In genomic region chr5:149636075-149636920, GRCm38 (mm10) we compare ENCODE assay signal across 8 mouse cellular contexts. TPM values are rescaled to one million over a fixed set of nuclear protein-coding genes. Genes with fewer than 3 reads are reported as not detected.
A peak's percentile ranks its signal among the peaks of the same experiment; 100 is the strongest.
DNase-seq lines count a peak whose midpoint lies in the region; ATAC-seq and TF ChIP-seq lines count a peak whose summit lies in the region.

Hsph1 (minus strand) TSS chr5:149636376.

- H3K79me2 ChIP-seq in C2C12 (ENCODE audit: control insufficient read depth, insufficient read depth) (peaks cover 48% of the 10 kb centered on the region), myocyte (ENCODE audit: control insufficient read depth, insufficient read depth) (peaks cover 35% of the 10 kb centered on the region)
- H3K79me2 ChIP-seq in liver, adult 2 months (ENCODE audit: control insufficient read depth, insufficient read depth, low read length): peaks cover 10% of the 10 kb centered on the region; the same call in 1 of the 2 replicates

- peak; percentile 99 for ATAC-seq in heart, embryonic 11.5 days (replicated peaks; ENCODE audit: insufficient number of reproducible peaks, low FRiP score, low TSS enrichment)
- ATAC-seq in kidney, embryonic 16.5 days (ENCODE audit: low FRiP score, low TSS enrichment): peak; percentile 99

- no peaks in the 10 kb centered on the region for H3K9me3 ChIP-seq in erythroblast, embryonic 14.5 days (ENCODE audit: control insufficient read depth, low read length)
- no peaks in the 10 kb centered on the region for H3K9me3 ChIP-seq in heart, embryonic 11.5 days (replicated peaks; ENCODE audit: control insufficient read depth, low read length)
- no peaks in the 10 kb centered on the region for H3K9me3 ChIP-seq in kidney, embryonic 16.5 days (ENCODE audit: low read length)

- TF ChIP-seq POLR2A in brain, embryonic 14.5 days (IDR thresholded peaks at IDR 0.05; ENCODE audit: borderline replicate concordance, extremely low read depth, insufficient read depth, insufficient read length, poor library complexity, severe bottlenecking): peak; percentile 64; the same call in 1 of the 2 replicates
- peak; percentile 71 for TF ChIP-seq POLR2A in liver, adult 2 months (IDR thresholded peaks at IDR 0.05; ENCODE audit: extremely low read depth, insufficient read depth, low read length)
- TF ChIP-seq POLR2A in myocyte (IDR thresholded peaks at IDR 0.05; ENCODE audit: insufficient read length, low read depth): peak; percentile 77

- peak within 1 kb of the TSS; percentile 81 for H3K4me2 ChIP-seq in heart, embryonic 11.5 days
- H3K4me2 ChIP-seq in kidney, embryonic 16.5 days (replicated peaks; ENCODE audit: low read depth, low read length): peak within 1 kb of the TSS; percentile 91
- peak within 1 kb of the TSS; percentile 81 for H3K4me2 ChIP-seq in myocyte (ENCODE audit: low read depth)

- DNase-seq in brain, embryonic 14.5 days (ENCODE audit: low read depth): peak; percentile 100
- DNase-seq in liver, adult 2 months (ENCODE audit: extremely low read depth, low read depth, low spot score): peak; percentile 99
- DNase-seq in splenic B cell, adult 2 months (ENCODE audit: low read depth, low spot score): peak; percentile 99

- TF ChIP-seq CTCF in C2C12 (IDR thresholded peaks at IDR 0.05; ENCODE audit: control insufficient read depth, insufficient read depth, insufficient read length): no peak
- no peak for TF ChIP-seq CTCF in brain, embryonic 14.5 days (IDR thresholded peaks at IDR 0.05; ENCODE audit: borderline replicate concordance, extremely low read depth, insufficient read depth, insufficient read length)
- no peak for TF ChIP-seq CTCF in liver, adult 2 months (IDR thresholded peaks at IDR 0.05; ENCODE audit: low read depth, low read length)

- peaks cover 39% of the 10 kb centered on the region for H3K79me3 ChIP-seq in C2C12 (ENCODE audit: low read depth)

- H3ac ChIP-seq in C2C12 (ENCODE audit: control insufficient read depth, insufficient read length, low read depth) (peak within 1 kb of the TSS; percentile 94), myocyte (ENCODE audit: control insufficient read depth, insufficient read length) (peak within 1 kb of the TSS; percentile 10)

- peaks cover 38% of the 10 kb centered on the region for H3K36me3 ChIP-seq in C2C12 (ENCODE audit: control insufficient read depth, insufficient read depth)
- H3K36me3 ChIP-seq in erythroblast, embryonic 14.5 days (ENCODE audit: control insufficient read depth): peaks cover 27% of the 10 kb centered on the region
- peaks cover 3% of the 10 kb centered on the region; the same call in 1 of the 2 replicates for H3K36me3 ChIP-seq in heart, embryonic 11.5 days (ENCODE audit: control insufficient read depth, insufficient read depth, low read length)
- peaks cover 15% of the 10 kb centered on the region for H3K36me3 ChIP-seq in kidney, embryonic 16.5 days (ENCODE audit: insufficient read depth, low read length)
- peaks cover 23% of the 10 kb centered on the region for H3K36me3 ChIP-seq in liver, adult 2 months (ENCODE audit: control insufficient read depth, insufficient read depth, low read length)
- H3K36me3 ChIP-seq in myocyte (ENCODE audit: control insufficient read depth, insufficient read depth): peaks cover 8% of the 10 kb centered on the region
- H3K36me3 ChIP-seq in splenic B cell, adult 2 months (ENCODE audit: control insufficient read depth, insufficient read depth, low read length, poor library complexity, severe bottlenecking): peaks cover 4% of the 10 kb centered on the region; the same call in 1 of the 2 replicates

- H3K27me3 ChIP-seq in C2C12 (ENCODE audit: control insufficient read depth, insufficient read depth, insufficient read length) (no peaks in the 10 kb centered on the region), myocyte (ENCODE audit: control insufficient read depth, insufficient read depth, insufficient read length) (no peaks in the 10 kb centered on the region)
- H3K27me3 ChIP-seq in erythroblast, embryonic 14.5 days (ENCODE audit: control insufficient read depth): no peaks in the 10 kb centered on the region
- no peaks in the 10 kb centered on the region for H3K27me3 ChIP-seq in heart, embryonic 11.5 days (ENCODE audit: control insufficient read depth, insufficient read depth, low read length)
- no peaks in the 10 kb centered on the region for H3K27me3 ChIP-seq in kidney, embryonic 16.5 days (ENCODE audit: insufficient read depth, low read length)
- no peaks in the 10 kb centered on the region for H3K27me3 ChIP-seq in liver, adult 2 months (ENCODE audit: control insufficient read depth, insufficient read depth, low read length)
- H3K27me3 ChIP-seq in splenic B cell, adult 2 months (ENCODE audit: control insufficient read depth, insufficient read depth, low read length, poor library complexity, severe bottlenecking): no peaks in the 10 kb centered on the region

- peak within 1 kb of the TSS; percentile 82 for H3K9ac ChIP-seq in heart, embryonic 11.5 days (ENCODE audit: low read depth, low read length)
- peak within 1 kb of the TSS; percentile 83 for H3K9ac ChIP-seq in kidney, embryonic 16.5 days (replicated peaks; ENCODE audit: low read length)
- peak within 1 kb of the TSS; percentile 88 for H3K9ac ChIP-seq in liver, adult 2 months (ENCODE audit: low read depth, low read length)

- WGBS in heart, embryonic 11.5 days (ENCODE audit: insufficient replicate concordance): under 1% methylated on average over 60 of the region's 60 CpGs
- under 1% methylated on average over 59 of the region's 60 CpGs for WGBS in kidney, embryonic 16.5 days
- under 1% methylated on average over 60 of the region's 60 CpGs for WGBS in liver, adult 2 months

- H3K4me3 ChIP-seq in C2C12 (ENCODE audit: insufficient read depth, poor library complexity, severe bottlenecking) (peak within 1 kb of the TSS; percentile 93), myocyte (peak within 1 kb of the TSS; percentile 74)
- peak within 1 kb of the TSS; percentile 97 for H3K4me3 ChIP-seq in erythroblast, embryonic 14.5 days (replicated peaks)
- H3K4me3 ChIP-seq in heart, embryonic 11.5 days (ENCODE audit: low read depth, low read length): peak within 1 kb of the TSS; percentile 78
- peak within 1 kb of the TSS; percentile 87 for H3K4me3 ChIP-seq in kidney, embryonic 16.5 days (ENCODE audit: low read length)
- peak within 1 kb of the TSS; percentile 83 for H3K4me3 ChIP-seq in liver, adult 2 months (ENCODE audit: insufficient read depth, low read depth, low read length)

- peak within 1 kb of the TSS; percentile 79 for H3K27ac ChIP-seq in heart, embryonic 11.5 days (ENCODE audit: low read depth, low read length)
- H3K27ac ChIP-seq in kidney, embryonic 16.5 days (ENCODE audit: low read length): peak within 1 kb of the TSS; percentile 85
- peak within 1 kb of the TSS; percentile 54 for H3K27ac ChIP-seq in liver, adult 2 months (replicated peaks; ENCODE audit: insufficient read depth, low read depth, low read length)

- peaks cover 51% of the 10 kb centered on the region for H3K4me1 ChIP-seq in erythroblast, embryonic 14.5 days (ENCODE audit: control insufficient read depth)
- peaks cover 8% of the 10 kb centered on the region; the same call in 1 of the 2 replicates for H3K4me1 ChIP-seq in heart, embryonic 11.5 days (ENCODE audit: control insufficient read depth, insufficient read depth, low read length)
- peaks cover 20% of the 10 kb centered on the region for H3K4me1 ChIP-seq in kidney, embryonic 16.5 days (ENCODE audit: insufficient read depth, low read length)
- H3K4me1 ChIP-seq in liver, adult 2 months (ENCODE audit: control insufficient read depth, insufficient read depth, low read length): peaks cover 10% of the 10 kb centered on the region

TF ChIP-seq in C2C12, 6 proteins besides CTCF, POLR2A, EP300 and RAD21:
- no peak for TF ChIP-seq CEBPB (IDR thresholded peaks at IDR 0.05; ENCODE audit: low read depth)
- TF ChIP-seq MAX (IDR thresholded peaks at IDR 0.05): peak; percentile 89
- TF ChIP-seq USF1 (IDR thresholded peaks at IDR 0.05; ENCODE audit: low read depth): peak; percentile 76

TF ChIP-seq in myocyte, 11 proteins besides CTCF, POLR2A, EP300 and RAD21:
- peak; percentile 81 for TF ChIP-seq POLR2AphosphoS2 (IDR thresholded peaks at IDR 0.05; ENCODE audit: insufficient read length, low read depth)
- peak; percentile 15 for TF ChIP-seq MAX (IDR thresholded peaks at IDR 0.05; ENCODE audit: low read depth)
- peak in 1 of 3 experiments; percentile 29 for TF ChIP-seq MYOD1 (IDR thresholded peaks at IDR 0.05; ENCODE audit: control insufficient read depth in 1 of 3, insufficient read length in 2 of 3, low read depth in 2 of 3)
- peak; percentile 77 for TF ChIP-seq USF1 (IDR thresholded peaks at IDR 0.05; ENCODE audit: low read depth)
- no peak for TF ChIP-seq CEBPB (IDR thresholded peaks at IDR 0.05; ENCODE audit: insufficient read depth, poor library complexity, severe bottlenecking)
- peak in 1 of 3 experiments; percentile 39 for TF ChIP-seq MYOG (IDR thresholded peaks at IDR 0.05; ENCODE audit: control insufficient read depth in 1 of 3, insufficient read depth in 1 of 3, insufficient read length in 2 of 3, low read depth in 2 of 3)
- no peak for TF ChIP-seq TCF12 (IDR thresholded peaks at IDR 0.05; ENCODE audit: insufficient read depth, poor library complexity, severe bottlenecking)
- TF ChIP-seq SRF (IDR thresholded peaks at IDR 0.05; ENCODE audit: control insufficient read depth, insufficient read length, low read depth): peak; percentile 77

RNA-seq across cellular contexts. Expression of gene Hsph1, which starts in this region (rescaled TPM):
- polyA plus RNA-seq in C2C12 (2012; fragmentation: generic; extraction: Trizol) (74.1 TPM), myocyte (2012; fragmentation: generic; extraction: Trizol) (38.0 TPM)
- 67.6 and 99.0 TPM in 2 replicates for polyA plus RNA-seq in brain, embryonic 14.5 days (2012; rRNA removed)
- 2.4 and 2.8 TPM in 2 replicates for polyA plus RNA-seq in erythroblast, embryonic 14.5 days (2012)
- 55.2 and 57.4 TPM in 2 replicates for polyA plus RNA-seq in heart, embryonic 11.5 days (2014; fragmentation: Nextera tagmentation; extraction: Ambion mirVana)
- 67.5 and 68.8 TPM in 2 replicates for polyA plus RNA-seq in kidney, embryonic 16.5 days (2015; fragmentation: Nextera tagmentation; extraction: Ambion mirVana)
- 17.2 and 19.1 TPM in 2 replicates for total RNA-seq in liver, adult 2 months (2014; rRNA removed)
- polyA plus RNA-seq in liver, adult 2 months (2012; rRNA removed): 9.7 and 14.1 TPM in 2 replicates

Comparison
In these comparisons a context has a peak if more than half of its experiments do, and no peak if none do; other contexts are left out.
1. Peak in every context shown above with its lines: DNase-seq, ATAC-seq, H3K4me3 ChIP-seq and H3K27ac ChIP-seq.